Mouse (Mus musculus): Measurements from ENCODE around the gene Mylk.
"Not testable (repeated sequence)": the region's sequence is repeated elsewhere in the genome, so short reads cannot be mapped to it uniquely, and the experiment has no call there.

The Mylk gene

GRCm38 (mm10) chr16:34745065-34745585 is at the start of gene Mylk:
Gene Mylk, plus strand, starts transcription at chr16:34745210.
- DNase-seq (ENCODE audit: low spot score): no peak

- not testable (repeated sequence) for DNase-seq (ENCODE audit: low spot score)
Measured at GRCm38 (mm10) chr16:34698721-34699120, 46.3 kb upstream of the Mylk start.

- DNase-seq (ENCODE audit: low spot score): peak; percentile 95
Measured at GRCm38 (mm10) chr16:34700165-34700827, 44.7 kb upstream of the Mylk start.

GRCm38 (mm10) chr16:34700828-34701216 is 44.2 kb upstream of the Mylk start:
- DNase-seq (ENCODE audit: low spot score): no peak

GRCm38 (mm10) chr16:34706019-34706418 is 39.0 kb upstream of the Mylk start:
- no peak for DNase-seq (ENCODE audit: low spot score)

GRCm38 (mm10) chr16:34706487-34706946 is 38.5 kb upstream of the Mylk start:
- peak; percentile 68 for DNase-seq (ENCODE audit: low spot score)

- peak; percentile 80 for DNase-seq (ENCODE audit: low spot score)
Measured at GRCm38 (mm10) chr16:34711481-34711880, 33.5 kb upstream of the Mylk start.

- peak; percentile 56 for DNase-seq (ENCODE audit: low spot score)
Measured at GRCm38 (mm10) chr16:34725156-34725555, 19.9 kb upstream of the Mylk start.

- peak; percentile 72 for DNase-seq (ENCODE audit: low spot score)
Measured at GRCm38 (mm10) chr16:34728610-34729009, 16.4 kb upstream of the Mylk start.

- DNase-seq (ENCODE audit: low spot score): no peak
Measured at GRCm38 (mm10) chr16:34729371-34729770, 15.6 kb upstream of the Mylk start.

- DNase-seq (ENCODE audit: low spot score): no peak
Measured at GRCm38 (mm10) chr16:34738656-34739233, 6.3 kb upstream of the Mylk start.

- DNase-seq (ENCODE audit: low spot score): no peak
Measured at GRCm38 (mm10) chr16:34742930-34743329, 2.1 kb upstream of the Mylk start.

- no peak for DNase-seq (ENCODE audit: low spot score)
Measured at GRCm38 (mm10) chr16:34748081-34748720, 3.2 kb downstream of the Mylk start.

- DNase-seq (ENCODE audit: low spot score): no peak
Measured at GRCm38 (mm10) chr16:34749536-34749935, 4.5 kb downstream of the Mylk start.

GRCm38 (mm10) chr16:34752026-34752425 is 7.0 kb downstream of the Mylk start:
- DNase-seq (ENCODE audit: low spot score): no peak

- DNase-seq (ENCODE audit: low spot score): peak; percentile 36
Measured at GRCm38 (mm10) chr16:34752977-34753376, 8.0 kb downstream of the Mylk start.

GRCm38 (mm10) chr16:34756991-34757390 is 12.0 kb downstream of the Mylk start:
- no peak for DNase-seq (ENCODE audit: low spot score)

GRCm38 (mm10) chr16:34758205-34758604 is 13.2 kb downstream of the Mylk start:
- no peak for DNase-seq (ENCODE audit: low spot score)

GRCm38 (mm10) chr16:34763959-34764591 is 19.1 kb downstream of the Mylk start:
- DNase-seq (ENCODE audit: low spot score): no peak

GRCm38 (mm10) chr16:34765666-34766065 is 20.7 kb downstream of the Mylk start:
- no peak for DNase-seq (ENCODE audit: low spot score)

- DNase-seq (ENCODE audit: low spot score): no peak
Measured at GRCm38 (mm10) chr16:34766193-34766592, 21.2 kb downstream of the Mylk start.

- DNase-seq (ENCODE audit: low spot score): no peak
Measured at GRCm38 (mm10) chr16:34767443-34767842, 22.4 kb downstream of the Mylk start.

GRCm38 (mm10) chr16:34768436-34768835 is 23.4 kb downstream of the Mylk start:
- DNase-seq (ENCODE audit: low spot score): no peak

All from adipocyte (in vitro differentiated cells).